Mouse (Mus musculus): Measurements from ENCODE around the gene Hpn.

DNA sequence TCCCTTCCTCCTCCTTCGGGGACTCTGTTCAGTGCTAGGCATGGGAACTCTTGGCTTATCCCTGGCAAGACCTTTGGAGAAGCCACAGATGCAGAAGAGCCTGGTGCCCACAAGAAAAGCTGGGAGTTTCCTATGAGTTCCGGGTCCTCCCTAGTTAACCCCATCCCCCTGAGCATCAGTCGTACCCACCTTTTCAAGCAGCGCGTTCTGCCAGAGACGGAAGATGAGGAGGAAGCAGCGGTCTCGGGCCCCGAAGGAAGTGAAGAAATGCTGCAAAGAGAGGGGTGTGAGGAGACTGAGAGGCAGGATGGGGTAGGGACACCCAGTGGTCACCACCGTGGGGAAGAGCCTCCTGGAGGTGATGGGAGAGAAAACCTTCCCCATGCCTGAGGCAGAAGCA, 25.9 kb upstream of the Hpn start:
- TF ChIP-seq CTCF (IDR thresholded peaks at IDR 0.05; ENCODE audit: borderline replicate concordance, control insufficient read depth, extremely low read depth, insufficient read depth, low read length, poor library complexity) (no peak), POLR2A (IDR thresholded peaks at IDR 0.05; ENCODE audit: control insufficient read depth, extremely low read depth, insufficient read depth, low read length, poor library complexity) (no peak)
